Mouse (Mus musculus) thymus, postnatal 14 days (tissue): ENCODE results near the gene Espnl.

Source experiments
- DNase-seq: peaks from one replicate; pipeline ENCODE4 v3.0.0; 2021

Gene Espnl

GRCm38 (mm10) chr1:91390369-91390768, 68.5 kb downstream of the Espnl start:
- DNase-seq: no peak

- DNase-seq: no peak
These were observed 76.0 kb downstream of the Espnl start for GRCm38 (mm10) chr1:91397927-91398259.
